Mouse (Mus musculus) forebrain, embryonic 14.5 days (tissue): Measurements from ENCODE around the gene Pdzd7. TPM values are rescaled to one million over a fixed set of nuclear protein-coding genes. Genes with fewer than 3 reads are reported as not detected.

Experiments used
- ATAC-seq: fragments of 200-750 bp; cut with Nextera tagmentation; 2 replicates; pipeline ENCODE4 v1.8.0; 2017; ENCODE audit warnings: mild to moderate bottlenecking, moderate library complexity
- DNase-seq: peaks from one replicate; pipeline ENCODE4 v3.0.0-alpha.2; 2015; ENCODE audit warnings: low spot score
- H3K27ac ChIP-seq: fragments of 300-500 bp; sonication (generic); 2 replicates; pipeline ENCODE4 v1.5.1; 2014; ENCODE audit warnings: low read depth, mild to moderate bottlenecking, control low read depth, low read length, moderate library complexity
- H3K27me3 ChIP-seq: fragments of 300-500 bp; sonication (generic); replicated peaks from 2 replicates; pipeline ENCODE4 v1.6.1; 2014; ENCODE audit warnings: low read length, control low read depth, mixed read lengths; ENCODE audit not compliant: control insufficient read depth, insufficient read depth
- H3K36me3 ChIP-seq: fragments of 300-500 bp; sonication (generic); 2 replicates; pipeline ENCODE4 v1.6.1; 2014; ENCODE audit warnings: low read length, control low read depth; ENCODE audit not compliant: control insufficient read depth, insufficient read depth
- H3K4me1 ChIP-seq: fragments of 300-500 bp; sonication (generic); 2 replicates; pipeline ENCODE4 v1.6.1; 2014; ENCODE audit warnings: antibody characterized with exemption, low read length, control low read depth; ENCODE audit not compliant: control insufficient read depth, insufficient read depth
- H3K4me2 ChIP-seq: fragments of 300-500 bp; sonication (generic); 2 replicates; pipeline ENCODE4 v1.6.1; 2014; ENCODE audit warnings: mild to moderate bottlenecking, control low read depth, low read length
- H3K4me3 ChIP-seq: fragments of 300-500 bp; sonication (generic); 2 replicates; pipeline ENCODE4 v1.5.1; 2014; ENCODE audit warnings: low read depth, low read length, control low read depth
- H3K9ac ChIP-seq: fragments of 300-500 bp; sonication (generic); 2 replicates; pipeline ENCODE4 v1.6.1; 2014; ENCODE audit warnings: mild to moderate bottlenecking, low read length, control low read depth, moderate library complexity
- H3K9me3 ChIP-seq: fragments of 300-500 bp; sonication (generic); replicated peaks from 2 replicates; pipeline ENCODE4 v1.6.1; 2016; ENCODE audit warnings: low read length, control low read depth, mixed read lengths; ENCODE audit not compliant: control insufficient read depth
- WGBS: fragments of 180-500 bp; shearing (Covaris S2); extraction: QIAGEN DNeasy Blood & Tissue Kit; methylation state at CpG from one replicate; pipeline ENCODE4 v1.1.7; 2014; 5-methylcytosine and 5-hydroxymethylcytosine counted together
- polyA plus RNA-seq: library from polyadenylated mRNA; unstranded; fragments of >200 nt; fragmentation: Nextera tagmentation; extraction: Ambion mirVana; gene quantifications from 2 replicates; pipeline ENCODE4 v1.2.1, GENCODE M21; 2014

Pdzd7 gene
- polyA plus RNA-seq, result 1.1 and 1.8 TPM in 2 replicates

GRCm38 (mm10) chr19:45045651-45046050 lies at the start of gene Pdzd7:
Gene Pdzd7, minus strand, starts transcription at chr19:45045717.
- Histone ChIP-seq H3K27ac (0 out of 2 replicates have a peak within 1 kb of the TSS, but pooled peaks have one; percentile 90), H3K4me3 (peak within 1 kb of the TSS; percentile 51), H3K36me3 (peaks cover 14% of the 10 kb centered on the region; the same call in 1 of the 2 replicates), H3K9ac (peak within 1 kb of the TSS; percentile 77), H3K27me3 (peaks cover 6% of the 10 kb centered on the region; the same call in 1 of the 2 replicates), H3K4me1 (peaks cover 28% of the 10 kb centered on the region), H3K9me3 (no peaks in the 10 kb centered on the region), H3K4me2 (peak within 1 kb of the TSS; percentile 68)
- DNase-seq, result no peak
- WGBS, result 74% methylated on average over 5 of the region's 5 CpGs
- ATAC-seq, result no peak

- DNase-seq (peak; percentile 55), ATAC-seq (no peak)
- Histone ChIP-seq H3K36me3 (no peaks in the 10 kb centered on the region), H3K27me3 (peaks cover 48% of the 10 kb centered on the region), H3K4me2 (no peak overlapping the region), H3K9me3 (no peaks in the 10 kb centered on the region), H3K4me3 (no peak overlapping the region), H3K4me1 (peaks cover 19% of the 10 kb centered on the region), H3K9ac (no peak overlapping the region), H3K27ac (no peak overlapping the region)
- 17% methylated on average over 11 of the region's 11 CpGs for WGBS
These were observed 36.5 kb upstream of the Pdzd7 start for GRCm38 (mm10) chr19:45081841-45082550.

GRCm38 (mm10) chr19:45081279-45081678 lies 35.8 kb upstream of the Pdzd7 start:
- H3K27me3 ChIP-seq, result peaks cover 52% of the 10 kb centered on the region
- H3K9me3 ChIP-seq, result no peaks in the 10 kb centered on the region
- WGBS, result under 1% methylated on average over 5 of the region's 5 CpGs
- no peak overlapping the region for H3K9ac ChIP-seq
- DNase-seq (peak; percentile 82), ATAC-seq (0 out of 2 replicates have a peak, but pooled peaks have one; percentile 6)
- H3K36me3 ChIP-seq, result no peaks in the 10 kb centered on the region
- H3K4me3 ChIP-seq, result peak overlapping the region; percentile 25
- peaks cover 23% of the 10 kb centered on the region for H3K4me1 ChIP-seq
- H3K27ac ChIP-seq, result no peak overlapping the region
- peak overlapping the region; percentile 56 for H3K4me2 ChIP-seq

- Histone ChIP-seq H3K9me3 (no peaks in the 10 kb centered on the region), H3K27ac (no peak overlapping the region), H3K4me2 (peak overlapping the region; percentile 56), H3K27me3 (peaks cover 57% of the 10 kb centered on the region), H3K4me1 (peaks cover 23% of the 10 kb centered on the region), H3K9ac (peak overlapping the region; percentile 49; the same call in 1 of the 2 replicates), H3K4me3 (peak overlapping the region; percentile 25), H3K36me3 (no peaks in the 10 kb centered on the region)
- DNase-seq (no peak), ATAC-seq (no peak)
- WGBS, result under 1% methylated on average over 17 of the region's 17 CpGs
These were observed 35.2 kb upstream of the Pdzd7 start for GRCm38 (mm10) chr19:45080711-45081110.

GRCm38 (mm10) chr19:45079769-45080515 lies 34.4 kb upstream of the Pdzd7 start:
- DNase-seq, result peak; percentile 56
- Histone ChIP-seq H3K9me3 (no peaks in the 10 kb centered on the region), H3K27ac (no peak overlapping the region), H3K4me2 (peak overlapping the region; percentile 56), H3K27me3 (peaks cover 62% of the 10 kb centered on the region), H3K4me3 (peak overlapping the region; percentile 25), H3K9ac (peak overlapping the region; percentile 49), H3K36me3 (no peaks in the 10 kb centered on the region), H3K4me1 (peaks cover 29% of the 10 kb centered on the region)
- under 1% methylated on average over 45 of the region's 45 CpGs for WGBS
- ATAC-seq, result peak; percentile 14; the same call in 1 of the 2 replicates

- WGBS, result 4% methylated on average over 17 of the region's 17 CpGs
- ATAC-seq (no peak), DNase-seq (peak; percentile 56)
- Histone ChIP-seq H3K4me3 (peak overlapping the region; percentile 25), H3K9ac (no peak overlapping the region), H3K4me2 (peak overlapping the region; percentile 56), H3K27ac (no peak overlapping the region), H3K4me1 (peaks cover 29% of the 10 kb centered on the region), H3K36me3 (no peaks in the 10 kb centered on the region), H3K27me3 (peaks cover 62% of the 10 kb centered on the region), H3K9me3 (no peaks in the 10 kb centered on the region)
These were observed 33.7 kb upstream of the Pdzd7 start for GRCm38 (mm10) chr19:45078971-45079764.

GRCm38 (mm10) chr19:45077742-45078645 lies 32.5 kb upstream of the Pdzd7 start:
- no peak overlapping the region for H3K27ac ChIP-seq
- DNase-seq (no peak), ATAC-seq (no peak)
- H3K9me3 ChIP-seq, result no peaks in the 10 kb centered on the region
- H3K36me3 ChIP-seq, result no peaks in the 10 kb centered on the region
- no peak overlapping the region for H3K9ac ChIP-seq
- H3K4me2 ChIP-seq, result no peak overlapping the region
- peaks cover 62% of the 10 kb centered on the region for H3K27me3 ChIP-seq
- WGBS, result 6% methylated on average over 20 of the region's 20 CpGs
- no peak overlapping the region for H3K4me3 ChIP-seq
- peaks cover 29% of the 10 kb centered on the region for H3K4me1 ChIP-seq
